Mouse (Mus musculus): Measurements from ENCODE around the gene Armh3. TPM values are rescaled to one million over a fixed set of nuclear protein-coding genes. Genes with fewer than 3 reads are reported as not detected.
A peak's percentile ranks its signal among the peaks of the same experiment; 100 is the strongest.

Gene Armh3
- total RNA-seq, 2 experiments from 2014 or later, result 21.0 to 21.3 TPM

DNA sequence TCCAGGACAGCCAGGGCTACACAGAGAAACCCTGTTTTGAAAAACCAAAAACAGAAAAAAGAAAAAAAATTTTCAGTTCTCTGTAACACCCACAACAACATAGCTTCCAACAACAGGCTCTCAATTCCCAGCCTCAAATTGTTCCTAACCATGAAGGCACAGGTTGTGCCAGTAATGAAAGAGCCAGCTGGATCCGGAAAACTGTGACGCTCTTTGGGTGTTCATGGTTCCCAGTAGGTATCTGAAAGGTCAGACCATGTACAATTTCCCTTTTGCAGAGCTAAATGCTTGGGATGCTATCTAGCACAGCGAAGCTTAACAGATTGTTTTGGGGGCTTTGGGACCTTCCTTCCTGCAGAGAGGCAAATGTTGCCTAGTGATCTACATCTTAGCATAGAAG is 82.3 kb downstream of the Armh3 start:
- DNase-seq (ENCODE audit: low spot score in 2 of 2), result peak in 1 of 2 experiments; percentile 77

DNA sequence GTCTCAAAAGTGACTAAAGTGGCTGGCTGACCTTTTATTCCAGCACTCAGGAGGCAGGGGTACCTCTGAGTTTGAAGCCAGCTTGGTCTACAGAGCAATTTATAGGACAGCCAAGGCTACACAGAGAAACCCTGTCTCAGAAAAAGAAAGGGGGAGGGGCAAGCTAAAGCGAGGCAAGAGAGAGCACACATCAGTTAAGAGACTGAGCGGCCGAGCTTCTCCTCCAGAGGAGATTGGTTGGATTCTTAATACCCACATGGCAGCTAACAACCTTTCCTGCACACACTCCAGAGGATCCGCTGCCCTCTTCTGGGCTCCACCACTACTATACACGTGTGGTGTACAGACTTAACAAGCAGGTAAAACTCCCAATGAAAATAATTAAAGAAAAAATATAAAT is 85.3 kb downstream of the Armh3 start:
- DNase-seq (ENCODE audit: low spot score in 2 of 2), result no peak

DNA sequence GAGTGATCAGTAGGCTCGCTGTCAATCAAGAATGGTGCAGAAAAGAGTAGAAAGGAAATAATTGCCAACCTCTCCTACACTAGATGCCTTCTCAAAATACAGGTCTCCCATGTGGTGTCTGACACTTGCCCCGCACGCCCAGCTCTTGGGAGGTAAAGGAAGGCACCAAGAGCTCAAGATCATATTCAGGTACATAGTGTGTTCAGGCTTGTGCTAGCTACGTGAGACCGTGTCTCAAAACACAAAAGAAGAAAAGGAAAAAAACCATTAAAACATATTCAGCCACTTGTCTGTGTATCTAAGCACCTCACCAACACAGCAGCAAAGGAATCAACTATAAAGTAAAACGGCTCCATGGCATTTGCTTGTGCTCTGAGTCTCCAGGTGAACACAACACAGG is 85.9 kb downstream of the Armh3 start:
- DNase-seq (ENCODE audit: low spot score in 2 of 2), result no peak

DNA sequence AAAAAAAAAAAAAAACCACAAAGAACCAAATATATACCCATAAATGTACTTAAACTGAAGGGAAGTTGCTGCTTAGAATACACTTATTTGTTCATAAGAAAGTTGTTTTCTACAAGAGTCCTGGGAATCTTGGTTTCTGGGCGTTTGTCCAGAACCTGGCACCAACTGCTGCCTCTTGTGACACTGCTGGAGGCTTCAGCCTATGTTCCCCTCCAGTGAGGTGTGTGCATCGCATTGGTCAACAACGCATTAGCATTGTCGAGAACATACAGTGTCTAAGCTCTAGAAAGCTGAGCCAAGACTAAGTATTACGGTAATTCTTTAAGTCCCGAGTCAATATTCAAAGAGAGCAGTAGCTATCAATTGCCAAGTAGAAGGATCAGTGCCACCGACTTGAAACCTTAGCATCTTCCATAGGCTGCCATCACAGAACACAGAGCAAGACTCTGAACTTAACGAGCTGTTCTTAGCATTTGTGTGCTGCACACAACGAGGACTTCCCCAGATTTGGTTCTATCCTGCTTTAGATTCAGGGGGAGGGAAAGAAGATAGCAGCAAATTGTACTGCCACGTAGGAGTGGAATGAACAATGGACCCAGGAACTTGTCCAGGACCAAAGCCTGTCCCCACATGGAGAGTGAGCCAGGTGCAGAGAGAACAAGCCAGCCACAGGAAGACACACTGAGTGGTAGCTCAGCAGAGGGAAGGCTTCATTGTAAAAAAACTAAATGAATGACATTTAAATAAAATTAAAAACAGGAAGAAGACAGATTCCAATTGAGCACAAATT is 86.9 kb downstream of the Armh3 start:
- no peak for DNase-seq (ENCODE audit: low spot score in 2 of 2)

DNA sequence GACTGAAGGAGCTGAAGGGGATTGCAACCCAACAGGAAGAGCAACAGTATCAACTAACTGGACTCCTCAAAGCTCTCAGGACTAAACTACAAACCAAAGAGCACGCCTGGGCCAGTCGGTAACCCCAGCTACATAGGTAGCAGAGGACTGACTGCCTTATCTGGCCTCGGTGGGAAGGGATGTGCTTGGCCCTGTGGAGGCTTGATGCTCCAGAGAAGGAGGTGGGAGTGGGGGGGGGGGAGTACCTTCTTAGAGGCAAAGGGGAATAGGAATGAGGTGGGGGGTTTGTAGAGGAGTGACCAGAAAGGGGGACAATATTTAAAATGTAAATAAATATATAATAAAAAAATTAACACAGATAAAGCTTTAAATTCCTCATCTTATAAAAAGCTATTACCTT is 90.0 kb downstream of the Armh3 start:
- DNase-seq (ENCODE audit: low spot score in 2 of 2), result no peak

DNA sequence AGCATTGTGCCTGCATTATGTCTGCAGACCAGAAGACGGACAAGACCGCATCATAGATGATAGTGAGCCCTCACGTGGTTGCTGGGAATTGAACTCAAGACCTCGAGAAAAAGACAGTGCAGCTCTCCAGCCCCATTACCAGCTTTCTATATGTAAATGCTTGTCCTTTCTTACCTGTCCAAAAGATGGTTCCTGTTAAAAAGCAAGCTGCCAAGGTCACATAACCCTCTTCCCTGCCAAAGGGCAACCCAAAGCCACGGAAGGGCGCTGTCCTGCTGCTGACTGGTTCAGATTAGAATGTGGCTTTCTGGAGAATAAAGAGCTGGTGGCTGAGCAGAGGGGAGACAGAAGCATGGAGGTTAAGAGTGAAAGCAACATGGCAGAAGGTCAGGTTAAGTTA is 90.9 kb downstream of the Armh3 start:
- no peak for DNase-seq (ENCODE audit: low spot score in 2 of 2)

DNA sequence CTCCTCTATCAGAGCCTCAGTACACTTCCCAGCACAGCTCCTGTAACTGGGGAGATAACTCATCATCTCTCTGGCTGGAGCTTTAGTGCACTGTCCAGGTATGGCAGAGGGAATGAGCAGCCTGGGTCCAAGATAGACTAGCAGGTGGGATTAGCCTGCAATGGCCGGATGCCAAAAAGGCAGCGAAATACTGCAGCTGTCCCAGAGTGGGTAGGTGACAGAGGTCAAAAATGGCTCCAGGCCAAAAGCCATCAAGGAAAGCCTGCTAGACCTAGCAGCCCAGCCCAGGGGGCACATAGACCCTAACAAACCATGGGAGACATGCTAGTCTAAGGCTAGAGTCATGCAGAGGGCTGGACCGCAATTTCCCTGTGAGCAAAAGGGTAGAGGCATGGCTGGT is 94.4 kb downstream of the Armh3 start:
- no peak for DNase-seq (ENCODE audit: low spot score in 2 of 2)

DNA sequence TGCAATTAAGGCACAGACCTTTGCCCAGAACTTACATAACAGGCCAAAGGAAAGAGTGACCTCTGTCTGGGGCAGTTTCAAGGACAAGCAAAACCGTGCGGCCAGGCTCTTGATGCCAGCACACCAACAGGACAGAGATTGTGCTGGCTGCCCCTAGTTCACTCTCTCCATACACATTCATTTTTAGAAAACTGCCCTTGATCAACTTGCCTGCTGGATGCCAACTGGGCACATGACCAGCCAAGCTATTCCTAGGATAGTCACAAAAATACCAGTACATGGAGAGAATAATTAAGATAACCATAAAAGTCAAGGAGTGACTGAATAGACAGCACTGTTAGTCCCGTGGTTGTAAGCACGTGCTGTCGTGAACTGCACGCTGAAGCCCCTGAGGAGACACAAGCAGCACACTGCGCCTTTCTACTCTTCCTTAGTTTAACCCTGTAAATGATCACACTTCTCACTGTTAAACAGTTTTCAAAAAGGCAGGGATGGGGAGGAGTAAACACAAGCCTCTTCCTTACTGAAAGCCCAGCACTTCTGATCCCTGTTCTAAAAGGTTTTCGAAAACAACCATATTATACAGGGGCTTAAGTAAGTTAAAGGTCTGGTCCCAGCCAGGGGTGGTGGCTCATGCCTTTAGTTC is 95.8 kb downstream of the Armh3 start:
- DNase-seq (ENCODE audit: low spot score in 2 of 2), result no peak

DNA sequence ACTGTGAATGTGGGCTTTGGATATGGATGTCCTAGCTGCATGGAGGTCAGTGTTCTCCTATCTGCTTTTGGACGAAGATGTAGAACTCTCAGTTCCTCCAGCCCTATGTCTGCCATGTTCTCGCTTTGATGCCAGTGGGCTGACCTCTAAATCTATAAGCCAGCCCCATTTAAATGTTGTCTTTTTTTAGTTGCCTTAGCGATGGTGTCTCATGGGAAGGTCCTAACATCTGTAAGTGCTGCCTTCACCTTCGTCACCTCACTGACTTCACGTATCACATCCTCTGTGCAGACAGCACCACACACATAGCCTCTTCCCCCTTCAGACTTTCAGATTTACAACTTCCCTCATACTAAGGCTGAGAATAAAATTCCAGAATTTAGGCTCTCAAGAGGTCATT is 97.5 kb downstream of the Armh3 start:
- no peak for DNase-seq (ENCODE audit: low spot score in 2 of 2)

DNA sequence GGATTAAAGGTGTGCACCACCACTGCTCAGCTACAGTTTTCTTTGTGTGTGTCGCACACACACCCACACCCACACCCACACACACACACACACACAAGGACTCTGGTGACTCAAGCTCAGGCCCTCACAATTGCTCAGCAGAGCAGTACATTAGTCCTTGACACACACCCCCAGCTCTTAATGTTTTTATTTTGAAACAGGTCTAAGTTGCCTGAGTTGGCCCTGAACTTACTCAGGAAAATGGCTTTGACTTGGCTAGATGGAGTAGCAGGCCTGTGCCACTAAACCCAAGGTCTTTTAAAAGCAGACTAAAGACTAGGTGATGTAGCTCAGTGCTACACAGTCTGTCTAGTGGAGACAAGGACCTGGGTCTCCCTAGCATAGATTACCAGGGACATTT is 102.6 kb downstream of the Armh3 start:
- no peak for DNase-seq (ENCODE audit: low spot score in 2 of 2)

DNA sequence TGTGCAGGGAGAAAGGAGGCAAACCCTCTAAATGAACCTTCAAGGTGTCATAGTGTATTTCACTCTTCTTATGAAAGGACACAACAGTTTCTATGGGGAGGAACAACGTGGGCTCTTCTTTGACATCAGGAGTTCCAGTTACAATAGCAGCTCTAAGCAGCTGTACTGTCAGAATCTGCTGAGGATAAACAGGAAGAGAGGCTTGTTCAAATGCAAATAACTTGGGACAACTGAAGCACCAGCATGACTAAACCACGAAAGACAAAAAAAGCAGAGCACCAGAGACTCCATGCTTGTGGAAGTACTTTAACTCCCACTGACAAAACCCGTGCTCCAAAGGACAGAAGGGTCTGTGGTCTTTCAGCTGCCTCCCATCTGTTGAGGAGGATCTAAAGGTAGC is 116.2 kb downstream of the Armh3 start:
- no peak for DNase-seq (ENCODE audit: low spot score in 2 of 2)

DNA sequence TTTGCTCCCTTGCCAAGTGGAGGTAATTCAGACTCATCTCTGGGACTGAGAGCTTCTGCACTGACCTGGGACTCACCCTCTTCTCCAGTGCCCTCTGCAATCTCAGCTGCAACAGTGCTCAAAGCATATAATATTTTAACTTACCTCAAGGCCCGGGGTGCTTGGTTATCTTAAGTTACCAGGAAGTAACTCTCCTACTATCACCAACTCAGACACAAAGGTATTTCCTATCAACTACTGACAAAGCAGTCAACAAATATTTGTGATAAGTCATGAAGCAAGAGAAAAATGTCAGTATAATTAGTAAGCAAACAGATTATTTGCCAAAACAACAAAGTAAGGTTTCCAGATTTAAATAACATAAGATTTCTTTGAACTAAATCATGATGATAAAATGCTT is 125.0 kb downstream of the Armh3 start:
- DNase-seq (ENCODE audit: low spot score in 2 of 2), result no peak

DNA sequence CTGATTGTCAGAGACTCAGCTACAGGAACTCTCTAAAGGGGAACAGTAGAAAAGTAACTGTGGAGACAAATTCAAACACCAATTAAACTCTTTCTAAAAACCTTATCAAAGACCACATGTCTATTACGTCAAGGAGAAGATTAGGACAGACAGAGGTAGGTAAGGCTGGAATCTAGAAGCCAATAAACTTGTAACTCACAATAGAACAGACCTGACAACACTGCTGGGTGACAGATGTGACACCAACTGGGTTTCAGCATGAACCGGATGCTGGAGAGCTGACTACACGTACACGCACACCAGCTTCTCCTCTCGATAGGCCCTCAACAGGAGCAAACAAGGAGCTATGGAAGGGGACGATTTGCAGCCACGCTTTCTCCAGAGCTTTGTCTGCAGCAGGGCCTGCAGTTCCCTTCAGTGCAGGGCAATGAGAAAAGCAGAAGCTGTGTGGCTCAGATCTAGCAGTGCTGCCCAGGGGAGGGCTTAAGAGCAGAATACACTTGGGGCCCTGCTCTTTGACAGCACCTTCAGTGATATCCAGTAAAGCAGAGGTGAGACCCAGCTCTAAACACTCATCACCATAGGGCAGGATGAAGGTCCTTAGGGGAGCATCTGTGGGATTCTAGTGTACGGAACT is 142.9 kb downstream of the Armh3 start:
- DNase-seq (ENCODE audit: low spot score in 2 of 2), result no peak

DNA sequence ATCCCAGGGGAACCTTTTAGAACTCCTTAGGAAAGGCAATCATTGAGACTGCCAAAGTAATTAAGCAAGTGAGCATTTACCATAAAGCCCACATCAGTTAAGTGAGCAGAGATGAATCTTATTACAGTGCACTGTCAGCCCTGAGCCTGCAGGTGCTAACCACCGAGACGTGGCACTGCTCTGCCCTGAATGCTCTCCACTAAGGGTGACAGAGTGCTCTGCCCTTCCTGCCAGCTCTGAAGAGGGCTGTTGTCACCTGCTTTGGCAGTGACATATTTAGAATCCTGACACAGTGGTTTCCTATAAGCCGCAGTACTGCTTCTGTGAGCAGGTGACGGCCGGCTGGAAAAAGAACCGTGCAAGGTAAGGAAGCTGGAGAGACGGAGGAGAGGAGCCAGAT is 143.8 kb downstream of the Armh3 start:
- no peak for DNase-seq (ENCODE audit: low spot score in 2 of 2)

DNA sequence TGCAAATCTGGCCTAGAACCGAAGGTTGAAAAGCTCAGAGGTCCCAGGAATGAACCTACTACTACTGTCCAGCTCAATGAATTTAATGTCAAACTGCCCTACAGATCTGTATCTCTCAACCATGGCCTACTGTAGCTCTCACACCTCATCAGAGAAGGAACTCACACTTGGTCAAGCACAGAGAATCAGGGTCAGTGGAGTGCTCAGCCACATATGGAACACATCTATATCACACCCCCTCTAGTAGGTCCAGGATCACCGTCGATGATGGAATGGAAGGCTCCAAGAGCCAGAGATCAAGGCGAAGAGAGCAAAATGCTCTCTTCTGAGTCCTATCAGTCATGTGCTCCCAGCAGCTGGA is 150.6 kb downstream of the Armh3 start:
- no peak for DNase-seq (ENCODE audit: low spot score in 2 of 2)

DNA sequence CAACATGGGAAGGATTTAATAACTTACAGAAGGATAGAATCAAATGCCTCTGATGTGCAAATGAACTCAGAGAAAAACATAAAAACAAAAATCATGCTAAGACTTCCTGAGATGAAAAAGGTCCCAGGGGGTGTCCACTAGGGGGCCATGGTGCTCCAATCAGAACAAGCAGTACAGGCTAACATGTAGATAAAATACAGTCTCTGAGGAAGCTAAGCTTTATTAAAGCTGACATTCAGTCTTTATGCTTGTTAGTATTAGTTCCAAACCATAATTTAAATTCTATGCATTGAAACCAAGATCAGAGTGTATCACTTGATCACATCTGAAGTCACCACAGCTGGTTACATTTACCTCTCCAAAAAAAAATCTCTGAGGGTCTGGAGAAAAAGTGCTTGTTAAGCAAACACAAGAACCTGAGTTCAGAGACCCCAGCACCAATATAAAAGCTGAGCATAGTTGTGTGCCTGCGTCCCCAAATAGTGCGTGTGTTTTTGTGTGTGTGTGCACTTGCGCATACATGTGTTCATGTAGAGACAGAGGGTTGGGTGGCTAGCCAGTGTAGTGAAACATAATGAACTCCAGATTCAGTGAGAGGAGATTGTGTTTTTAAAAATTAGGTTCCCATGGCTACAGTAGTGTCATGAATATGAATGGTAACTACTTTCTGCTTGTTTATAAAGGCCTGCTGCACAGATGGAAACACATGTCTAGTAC is 151.1 kb downstream of the Armh3 start:
- DNase-seq (ENCODE audit: low spot score in 2 of 2), result no peak

DNA sequence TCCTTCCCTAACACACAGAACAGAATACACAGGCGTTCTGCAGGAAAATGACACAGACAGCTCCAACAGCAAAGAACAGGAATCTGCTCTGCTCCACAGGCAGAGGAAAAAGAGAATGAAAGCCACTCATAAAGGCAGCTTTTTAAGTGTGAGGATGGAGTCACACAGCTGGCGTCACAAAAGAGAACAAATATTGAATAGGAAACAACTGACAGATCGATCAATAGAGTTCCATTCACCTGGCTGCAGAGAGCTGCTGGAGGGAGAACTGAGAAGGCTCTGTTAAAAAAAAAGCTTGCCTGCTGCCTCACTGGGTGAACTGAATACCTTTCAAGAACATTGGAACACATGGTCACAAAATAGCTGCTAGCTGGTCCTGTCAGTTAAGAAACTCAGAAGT is 154.1 kb downstream of the Armh3 start:
- DNase-seq (ENCODE audit: low spot score in 2 of 2), result no peak

DNA sequence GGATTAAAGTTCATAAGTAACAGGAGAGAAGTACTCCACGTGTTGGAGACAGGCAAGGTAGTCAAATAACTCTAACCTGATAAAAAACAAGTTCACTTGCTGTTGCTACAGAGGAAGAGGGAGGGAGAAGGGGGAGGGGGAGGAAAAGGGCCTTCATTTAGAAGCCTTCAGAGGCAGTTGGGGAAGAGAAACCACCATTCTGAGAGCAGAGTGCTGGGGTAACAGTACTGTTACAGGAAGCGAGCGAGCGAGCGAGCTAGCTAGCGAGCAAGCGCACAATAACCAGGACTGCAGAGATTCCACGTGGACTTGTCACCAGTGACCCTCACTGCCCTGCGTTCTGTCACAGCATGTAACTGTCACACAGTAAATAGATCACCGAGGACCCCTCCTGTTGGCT is 154.9 kb downstream of the Armh3 start:
- DNase-seq (ENCODE audit: low spot score in 2 of 2), result no peak

DNA sequence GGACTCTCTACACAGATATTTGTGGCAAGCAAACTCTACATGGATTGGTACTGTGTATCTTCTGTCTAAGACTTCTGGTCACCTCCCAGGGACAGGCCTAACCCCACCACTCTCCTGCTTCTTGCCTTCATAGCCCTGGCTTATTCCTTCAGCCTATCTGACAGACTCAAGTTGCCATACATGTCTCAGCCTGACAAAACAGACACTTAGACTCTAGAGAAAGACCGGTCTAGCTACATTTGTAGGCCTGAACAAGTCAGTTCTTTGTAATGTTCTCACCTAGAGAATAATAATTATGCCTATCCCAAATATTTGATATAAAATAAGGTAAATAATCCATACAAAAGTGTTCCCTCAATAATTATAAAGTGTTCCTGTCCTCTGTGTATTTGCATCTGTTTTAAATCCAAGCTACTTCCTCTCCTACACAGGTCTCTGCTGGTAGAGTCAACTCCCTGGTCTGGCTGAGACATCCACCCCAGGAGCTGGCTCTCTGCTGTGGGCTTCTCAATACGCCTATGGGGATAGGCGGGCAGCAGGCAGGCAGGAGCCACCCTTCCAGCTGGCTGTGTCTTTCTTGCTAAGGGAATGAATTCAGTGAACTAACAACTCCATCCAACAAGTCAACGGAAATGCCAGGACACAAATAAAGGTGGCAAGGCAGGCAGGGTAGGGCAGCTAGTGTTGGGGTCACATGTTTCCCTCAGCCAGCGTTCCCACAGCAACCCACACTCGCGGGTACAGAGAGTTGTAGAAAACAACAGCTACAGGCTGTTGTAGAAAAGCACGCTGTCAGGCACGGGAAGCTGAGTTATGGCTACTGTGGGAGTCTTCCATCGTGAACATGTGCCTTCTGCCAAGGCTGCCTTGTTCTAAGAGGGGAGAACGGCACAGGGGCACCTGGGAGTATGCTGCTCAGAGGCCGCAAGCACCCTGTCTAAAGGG is 161.0 kb downstream of the Armh3 start:
- DNase-seq (ENCODE audit: low spot score in 2 of 2), result peak in 1 of 2 experiments; percentile 42

DNA sequence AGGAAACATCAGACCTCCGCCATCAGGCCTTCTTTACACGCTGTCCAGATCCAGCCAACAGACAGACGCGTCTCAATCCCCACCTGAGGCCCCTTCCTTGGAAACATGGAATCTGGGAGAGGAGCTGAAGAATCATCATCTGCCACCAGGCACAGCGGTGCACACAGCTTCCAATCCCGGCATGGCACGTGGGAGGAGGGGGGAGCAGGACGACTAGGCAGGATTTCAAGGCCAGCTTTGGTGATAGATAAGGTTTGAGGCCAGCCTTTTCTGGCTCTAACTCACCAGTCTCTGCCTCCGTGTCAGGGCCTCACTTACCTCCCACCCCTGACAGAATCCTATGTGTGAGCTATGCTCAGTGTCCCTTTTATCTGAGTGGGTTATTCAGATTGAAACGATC is 162.8 kb downstream of the Armh3 start:
- no peak for DNase-seq (ENCODE audit: low spot score in 2 of 2)

DNA sequence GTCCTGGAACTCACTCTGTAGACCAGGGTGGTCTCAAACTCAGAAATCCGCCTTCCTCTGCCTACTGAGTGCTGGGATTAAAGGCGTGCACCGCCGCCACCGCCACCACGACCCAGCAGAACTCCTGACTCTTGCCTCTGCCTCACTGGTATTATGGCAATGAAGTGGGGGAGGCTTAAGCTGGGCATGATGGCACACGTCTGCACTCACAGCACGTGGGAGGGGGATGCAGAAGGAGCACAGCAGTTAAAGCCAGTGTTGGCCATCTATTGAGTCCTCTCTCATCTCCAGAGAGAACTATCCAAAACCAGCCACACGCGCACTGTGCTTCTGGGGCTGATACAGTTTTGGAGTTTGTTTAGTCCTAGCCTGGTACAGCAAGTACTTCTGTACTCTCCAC is 164.6 kb downstream of the Armh3 start:
- DNase-seq (ENCODE audit: low spot score in 2 of 2), result no peak

Measured in layer of hippocampus, postnatal 14 days (tissue).